In the genomic region with DNA sequence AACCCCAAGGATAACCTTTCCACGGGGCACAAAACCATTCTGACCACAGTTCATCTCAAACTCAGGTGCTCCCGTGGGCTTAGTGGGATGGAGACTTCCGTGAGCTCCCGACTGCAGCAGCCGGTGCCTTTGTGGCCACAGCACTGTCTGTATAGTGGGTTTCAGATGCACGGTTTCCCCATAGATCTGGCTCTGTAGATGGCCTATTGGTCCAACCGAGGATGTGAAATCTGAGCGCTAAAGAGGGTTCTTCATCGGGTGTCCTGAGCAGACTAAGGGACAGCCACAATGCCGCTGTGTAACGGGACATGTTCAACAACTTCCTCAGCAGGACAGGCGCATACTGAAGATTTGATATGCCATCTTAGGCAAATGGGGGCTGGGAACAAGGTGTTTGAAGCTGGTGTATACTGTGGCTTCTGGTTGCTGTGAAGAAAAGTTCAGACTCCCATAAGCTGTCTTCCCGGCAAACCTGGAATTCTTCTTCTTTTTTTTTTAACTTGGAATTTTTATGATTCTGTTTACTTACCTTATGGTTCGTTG, we compare ENCODE assay signal across 8 mouse cellular contexts. TPM values are rescaled to one million over a fixed set of nuclear protein-coding genes. Genes with fewer than 3 reads are reported as not detected.
DNase-seq lines count a peak whose midpoint lies in the region; ATAC-seq and TF ChIP-seq lines count a peak whose summit lies in the region.

No protein-coding gene starts in this region.

- peaks cover 10% of the 10 kb centered on the region for H3K27me3 ChIP-seq in erythroblast, embryonic 14.5 days (ENCODE audit: control insufficient read depth)
- H3K27me3 ChIP-seq in forebrain, embryonic 15.5 days = no peaks in the 10 kb centered on the region
- no peaks in the 10 kb centered on the region for H3K27me3 ChIP-seq in liver, postnatal 0 days (ENCODE audit: insufficient read depth, low read length)

- H3K4me3 ChIP-seq in erythroblast, embryonic 14.5 days (replicated peaks) = peak overlapping the region; percentile 69
- peak overlapping the region; percentile 50 for H3K4me3 ChIP-seq in forebrain, embryonic 15.5 days
- H3K4me3 ChIP-seq in liver, postnatal 0 days (ENCODE audit: low read depth, low read length) = peak overlapping the region; percentile 52

- WGBS in forebrain, embryonic 15.5 days = 40% methylated on average over 14 of the region's 14 CpGs
- 30% methylated on average over 14 of the region's 14 CpGs for WGBS in liver, postnatal 0 days (ENCODE audit: insufficient replicate concordance)

- H3K9me3 ChIP-seq in erythroblast, embryonic 14.5 days (ENCODE audit: control insufficient read depth, low read length) = no peaks in the 10 kb centered on the region
- no peaks in the 10 kb centered on the region for H3K9me3 ChIP-seq in forebrain, embryonic 15.5 days
- no peaks in the 10 kb centered on the region for H3K9me3 ChIP-seq in liver, postnatal 0 days (ENCODE audit: low read length)

- H3K4me1 ChIP-seq in erythroblast, embryonic 14.5 days (ENCODE audit: control insufficient read depth) = peaks cover 26% of the 10 kb centered on the region
- H3K4me1 ChIP-seq in forebrain, embryonic 15.5 days = peaks cover 16% of the 10 kb centered on the region
- H3K4me1 ChIP-seq in liver, postnatal 0 days (ENCODE audit: insufficient read depth) = peaks cover 14% of the 10 kb centered on the region

- H3K27ac ChIP-seq in forebrain, embryonic 15.5 days (replicated peaks) = peak overlapping the region; percentile 89
- H3K27ac ChIP-seq in liver, postnatal 0 days (ENCODE audit: low read depth) = peak overlapping the region; percentile 64

- ATAC-seq in erythroblast, adult 5-6 weeks (replicated peaks; ENCODE audit: low FRiP score, poor library complexity, severe bottlenecking) = no peak
- no peak for ATAC-seq in forebrain, embryonic 15.5 days (replicated peaks)
- ATAC-seq in liver, postnatal 0 days = no peak
- no peak for ATAC-seq in inflammation-experienced regulatory T-cells, adult 6 months

- DNase-seq in CD4-positive helper T cell, adult 2 months (ENCODE audit: low read depth, low spot score) = peak; percentile 23
- no peak for DNase-seq in liver, postnatal 0 days
- no peak for DNase-seq in spleen, adult 12 weeks (ENCODE audit: low spot score)
- no peak for DNase-seq in kidney, postnatal 10 days

- no peak for TF ChIP-seq EP300 in liver, postnatal 0 days (IDR thresholded peaks at IDR 0.05; ENCODE audit: low read depth)

- H3K36me3 ChIP-seq in erythroblast, embryonic 14.5 days (ENCODE audit: control insufficient read depth) = no peaks in the 10 kb centered on the region
- H3K36me3 ChIP-seq in forebrain, embryonic 15.5 days = no peaks in the 10 kb centered on the region
- no peaks in the 10 kb centered on the region for H3K36me3 ChIP-seq in liver, postnatal 0 days (replicated peaks; ENCODE audit: insufficient read depth, low read length)

- peak overlapping the region; percentile 62 for H3K4me2 ChIP-seq in forebrain, embryonic 15.5 days (replicated peaks)
- peak overlapping the region; percentile 88 for H3K4me2 ChIP-seq in liver, postnatal 0 days (ENCODE audit: low read depth, low read length)

- no peak for TF ChIP-seq CTCF in liver, postnatal 0 days (IDR thresholded peaks at IDR 0.05; ENCODE audit: low read depth)

- peak overlapping the region; percentile 60 for H3K9ac ChIP-seq in forebrain, embryonic 15.5 days (replicated peaks)
- peak overlapping the region; percentile 71 for H3K9ac ChIP-seq in liver, postnatal 0 days (replicated peaks)

RNA-seq across cellular contexts. Expression of gene Zfp607b, which starts 0.8 kb away (rescaled TPM):
- polyA plus RNA-seq in erythroblast, embryonic 14.5 days (2012) = not detected in 2 replicates
- not detected in 2 replicates for total RNA-seq in erythroblast, adult 5-6 weeks (2015; ENCODE audit: low replicate concordance)
- total RNA-seq in erythroblast, adult 5-6 weeks (2017; ENCODE audit: low replicate concordance) = 0.28 TPM in 1 of 2 replicates, not detected in the other
- 11.5 and 14.2 TPM in 2 replicates for polyA plus RNA-seq in forebrain, embryonic 15.5 days (2015; fragmentation: Nextera tagmentation; extraction: Ambion mirVana)
- polyA plus RNA-seq in liver, postnatal 0 days (2015; fragmentation: Nextera tagmentation; extraction: Ambion mirVana) = 0.46 and 0.78 TPM in 2 replicates
- 1 to 10 TPM; 1.9 to 3.5 (median 3.3) TPM for polyA plus RNA-seq in inflammation-experienced regulatory T-cells, adult 6 months (2017; shearing (Covaris generic))

RNA-seq across cellular contexts. Expression of gene Map3k10, which starts 13.9 kb away (rescaled TPM):
- polyA plus RNA-seq in erythroblast, embryonic 14.5 days (2012) = 1.8 and 2.0 TPM in 2 replicates
- total RNA-seq in erythroblast, adult 5-6 weeks (2015; ENCODE audit: low replicate concordance) = 1.0 TPM in 1 of 2 replicates, not detected in the other
- 0.77 and 0.98 TPM in 2 replicates for total RNA-seq in erythroblast, adult 5-6 weeks (2017; ENCODE audit: low replicate concordance)
- polyA plus RNA-seq in forebrain, embryonic 15.5 days (2015; fragmentation: Nextera tagmentation; extraction: Ambion mirVana) = 15.1 and 16.9 TPM in 2 replicates
- 1.7 and 2.2 TPM in 2 replicates for polyA plus RNA-seq in liver, postnatal 0 days (2015; fragmentation: Nextera tagmentation; extraction: Ambion mirVana)
- polyA plus RNA-seq in inflammation-experienced regulatory T-cells, adult 6 months (2017; shearing (Covaris generic)) = 1 to 10 TPM in 1 of 3 experiments, under 1 TPM in 2; 0.88 to 1.4 (median 0.91) TPM

RNA-seq across cellular contexts. Expression of gene Ttc9b, which starts 34.6 kb away (rescaled TPM):
- polyA plus RNA-seq in erythroblast, embryonic 14.5 days (2012) = not detected in 2 replicates
- total RNA-seq in erythroblast, adult 5-6 weeks (2015; ENCODE audit: low replicate concordance) = not detected in 2 replicates
- not detected in 2 replicates for total RNA-seq in erythroblast, adult 5-6 weeks (2017; ENCODE audit: low replicate concordance)
- 64.1 and 66.2 TPM in 2 replicates for polyA plus RNA-seq in forebrain, embryonic 15.5 days (2015; fragmentation: Nextera tagmentation; extraction: Ambion mirVana)
- polyA plus RNA-seq in liver, postnatal 0 days (2015; fragmentation: Nextera tagmentation; extraction: Ambion mirVana) = not detected in 2 replicates
- polyA plus RNA-seq in inflammation-experienced regulatory T-cells, adult 6 months (2017; shearing (Covaris generic)) = not detected

RNA-seq across cellular contexts. Expression of gene Zfp60, which starts 42.9 kb away (rescaled TPM):
- 0.01 TPM in 2 replicates for polyA plus RNA-seq in erythroblast, embryonic 14.5 days (2012)
- total RNA-seq in erythroblast, adult 5-6 weeks (2015; ENCODE audit: low replicate concordance) = 0.42 and 4.0 TPM in 2 replicates
- total RNA-seq in erythroblast, adult 5-6 weeks (2017; ENCODE audit: low replicate concordance) = 1.8 and 4.5 TPM in 2 replicates
- 126 and 128 TPM in 2 replicates for polyA plus RNA-seq in forebrain, embryonic 15.5 days (2015; fragmentation: Nextera tagmentation; extraction: Ambion mirVana)
- 3.2 and 3.9 TPM in 2 replicates for polyA plus RNA-seq in liver, postnatal 0 days (2015; fragmentation: Nextera tagmentation; extraction: Ambion mirVana)
- polyA plus RNA-seq in inflammation-experienced regulatory T-cells, adult 6 months (2017; shearing (Covaris generic)) = 10 to 100 TPM in 1 of 3 experiments, 1 to 10 TPM in 2; 7.2 to 12.6 (median 8.5) TPM

Comparison
In these comparisons a context has a peak if more than half of its experiments do, and no peak if none do; other contexts are left out.
1. RNA of gene Ttc9b, which starts 34.6 kb away (polyA plus RNA-seq): 64.1 to 66.2 TPM in forebrain, embryonic 15.5 days; not detected in liver, postnatal 0 days, not detected in erythroblast, embryonic 14.5 days and not detected in inflammation-experienced regulatory T-cells, adult 6 months; every median in the first group is over 10 times any median in the second.
2. Peak in every context shown above with its lines, with median percentiles within 50 percentile points of each other: H3K4me3 ChIP-seq.